Mouse (Mus musculus) bone marrow macrophage, adult 2 months (primary cell): ENCODE measurements around the gene Slc25a22.

Experiments
- CTCF ChIP-seq: IDR thresholded peaks from 2 replicates; pipeline ENCODE4 v1.5.1; 2012; ENCODE audit warnings: low read depth, mild to moderate bottlenecking, low read length, moderate library complexity
- POLR2A ChIP-seq: IDR thresholded peaks from 2 replicates; pipeline ENCODE4 v1.6.1; 2012; ENCODE audit warnings: mild to moderate bottlenecking, low read depth, low read length, borderline replicate concordance

GRCm38 (mm10) chr7:141423811-141424210 is 13.9 kb downstream of the Slc25a22 start:
- TF ChIP-seq POLR2A (no peak), CTCF (no peak)
